Mouse (Mus musculus) embryonic fibroblast, embryonic 13.5 days (primary cell): ENCODE measurements at regions not wholly inside any gene's neighbourhood (a gene's known extent, or its start where the extent isn't known, plus 50 kb on each side); places are given as distances from the start of the nearest gene placed in this dataset.

ENCODE experiments used
- CTCF ChIP-seq: IDR thresholded peaks from 2 replicates; pipeline ENCODE4 v1.5.1; 2011; ENCODE audit warnings: mild to moderate bottlenecking, control low read depth, low read length, moderate library complexity, borderline replicate concordance; ENCODE audit not compliant: insufficient read depth
- POLR2A ChIP-seq: IDR thresholded peaks from 2 replicates; pipeline ENCODE4 v1.6.1; 2011; ENCODE audit warnings: low read depth, mild to moderate bottlenecking, control low read depth, low read length, moderate library complexity

- no peak for TF ChIP-seq CTCF
- TF ChIP-seq POLR2A: no peak
Observed at GRCm38 (mm10) chr16:78830957-78831356, 99.8 kb upstream of the Chodl start.
